Mouse (Mus musculus): ENCODE measurements at regions not wholly inside any gene's neighbourhood (a gene's known extent, or its start where the extent isn't known, plus 50 kb on each side); places are given as distances from the start of the nearest gene placed in this dataset.
A peak's percentile ranks its signal among the peaks of the same experiment; 100 is the strongest.

DNA sequence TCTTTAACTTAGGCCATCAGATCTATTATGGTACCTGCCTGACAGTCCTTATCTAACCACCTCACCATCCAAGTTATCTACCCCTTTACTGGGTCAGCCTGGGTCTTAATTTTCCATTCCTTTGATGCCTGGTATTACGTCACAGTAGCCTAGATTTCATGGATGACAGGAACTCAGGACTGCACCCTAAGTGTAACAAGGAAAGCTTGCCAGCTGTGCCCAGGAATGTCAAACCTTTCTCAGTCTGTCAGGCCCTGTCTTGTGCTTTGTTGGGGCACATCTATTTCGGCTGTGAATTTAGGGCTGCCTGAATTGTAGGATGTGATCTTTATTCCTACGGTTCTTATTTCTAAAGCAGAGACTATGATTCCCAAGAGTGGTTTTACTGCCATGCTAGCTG, 94.6 kb upstream of the Arhgap5 start:
- Histone ChIP-seq H3K9ac (no peak overlapping the region), H3K4me3 (no peak overlapping the region), H3K27me3 (replicated peaks) (no peaks in the 10 kb centered on the region), H3K4me1 (no peaks in the 10 kb centered on the region), H3K36me3 (no peaks in the 10 kb centered on the region), H3K9me3 (replicated peaks) (no peaks in the 10 kb centered on the region), H3K4me2 (no peak overlapping the region), H3K27ac (no peak overlapping the region)
- ATAC-seq: no peak
- 74% methylated on average over 3 of the region's 3 CpGs for WGBS (ENCODE audit: insufficient replicate concordance)

DNA sequence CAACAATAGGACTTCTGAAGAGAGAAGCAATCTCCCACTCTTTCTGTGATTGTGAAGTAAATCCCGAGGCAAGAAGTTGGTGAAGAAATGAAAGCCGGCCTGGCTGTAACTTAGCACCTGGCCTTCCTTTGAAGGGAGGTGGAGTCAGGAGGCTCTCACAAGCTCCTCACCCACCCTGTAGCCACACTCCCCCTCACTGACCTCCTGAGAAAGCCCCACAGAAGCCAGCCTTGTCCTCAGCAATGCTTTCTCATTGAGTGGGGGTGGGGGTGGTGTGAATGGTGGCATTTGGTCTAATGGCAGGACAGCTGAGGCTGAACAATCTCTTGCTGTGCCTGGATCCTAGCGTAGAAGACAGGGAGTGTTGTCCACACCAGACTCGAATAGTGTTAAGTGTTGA, 91.6 kb upstream of the Arhgap5 start:
- Histone ChIP-seq H3K4me2 (no peak overlapping the region), H3K36me3 (no peaks in the 10 kb centered on the region), H3K9ac (no peak overlapping the region), H3K4me3 (no peak overlapping the region), H3K27me3 (replicated peaks) (no peaks in the 10 kb centered on the region), H3K4me1 (no peaks in the 10 kb centered on the region), H3K27ac (no peak overlapping the region), H3K9me3 (replicated peaks) (no peaks in the 10 kb centered on the region)
- ATAC-seq: no peak
- WGBS (ENCODE audit: insufficient replicate concordance): 64% methylated on average over 4 of the region's 4 CpGs

DNA sequence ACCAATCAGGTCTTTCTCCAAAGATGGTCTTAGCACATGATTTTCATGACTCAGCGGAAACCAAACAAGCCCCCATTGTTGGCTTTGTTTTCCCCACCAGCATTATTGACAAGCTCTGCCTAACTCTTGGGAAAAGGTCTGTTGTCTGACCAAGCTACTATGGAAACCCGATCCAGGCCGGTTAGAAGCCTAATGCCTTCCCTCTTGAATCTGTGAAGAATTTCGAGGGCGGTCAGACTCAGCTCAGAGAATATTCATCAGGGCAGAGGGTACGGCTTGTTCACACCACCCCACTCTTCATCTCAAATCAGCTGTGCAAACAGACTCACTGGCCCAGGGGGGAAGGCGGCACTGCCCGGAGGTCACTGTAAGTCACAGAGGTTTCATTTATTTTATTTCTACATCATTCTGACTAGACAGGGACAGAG, 90.7 kb upstream of the Arhgap5 start:
- no peak overlapping the region for H3K27ac ChIP-seq
- no peaks in the 10 kb centered on the region for H3K36me3 ChIP-seq
- H3K4me1 ChIP-seq: no peaks in the 10 kb centered on the region
- no peak overlapping the region for H3K4me3 ChIP-seq
- H3K9ac ChIP-seq: no peak overlapping the region
- no peak for ATAC-seq
- 0 out of 2 replicates have a peak overlapping the region, but pooled peaks have one; percentile 12 for H3K4me2 ChIP-seq
- WGBS (ENCODE audit: insufficient replicate concordance): 61% methylated on average over 8 of the region's 8 CpGs
- H3K9me3 ChIP-seq (replicated peaks): no peaks in the 10 kb centered on the region
- no peaks in the 10 kb centered on the region for H3K27me3 ChIP-seq (replicated peaks)

GRCm38 (mm10) chr12:52422729-52423128, 81.0 kb upstream of the Arhgap5 start:
- no peak overlapping the region for H3K4me2 ChIP-seq
- H3K27ac ChIP-seq: no peak overlapping the region
- ATAC-seq: no peak
- H3K4me3 ChIP-seq: no peak overlapping the region
- H3K27me3 ChIP-seq (replicated peaks): no peaks in the 10 kb centered on the region
- no peak overlapping the region for H3K9ac ChIP-seq
- H3K4me1 ChIP-seq: no peaks in the 10 kb centered on the region
- no peaks in the 10 kb centered on the region for H3K36me3 ChIP-seq
- H3K9me3 ChIP-seq (replicated peaks): no peaks in the 10 kb centered on the region
- 70% methylated on average over 1 of the region's 1 CpGs for WGBS (ENCODE audit: insufficient replicate concordance)

GRCm38 (mm10) chr12:52424336-52425034, 79.3 kb upstream of the Arhgap5 start:
- ATAC-seq: no peak
- Histone ChIP-seq H3K9me3 (replicated peaks) (no peaks in the 10 kb centered on the region), H3K4me2 (no peak overlapping the region), H3K36me3 (no peaks in the 10 kb centered on the region), H3K4me1 (no peaks in the 10 kb centered on the region), H3K27me3 (replicated peaks) (no peaks in the 10 kb centered on the region), H3K27ac (no peak overlapping the region), H3K9ac (no peak overlapping the region), H3K4me3 (no peak overlapping the region)
- 70% methylated on average over 3 of the region's 3 CpGs for WGBS (ENCODE audit: insufficient replicate concordance)

- H3K36me3 ChIP-seq: no peaks in the 10 kb centered on the region
- H3K27me3 ChIP-seq (replicated peaks): no peaks in the 10 kb centered on the region
- H3K4me2 ChIP-seq: no peak overlapping the region
- ATAC-seq: no peak
- H3K9me3 ChIP-seq (replicated peaks): no peaks in the 10 kb centered on the region
- 75% methylated on average over 5 of the region's 5 CpGs for WGBS (ENCODE audit: insufficient replicate concordance)
- H3K4me3 ChIP-seq: no peak overlapping the region
- H3K4me1 ChIP-seq: no peaks in the 10 kb centered on the region
- no peak overlapping the region for H3K9ac ChIP-seq
- H3K27ac ChIP-seq: no peak overlapping the region
Observed at GRCm38 (mm10) chr12:52429935-52430334, 73.8 kb upstream of the Arhgap5 start.

- H3K27me3 ChIP-seq (replicated peaks): no peaks in the 10 kb centered on the region
- H3K9ac ChIP-seq: no peak overlapping the region
- H3K4me2 ChIP-seq: no peak overlapping the region
- 71% methylated on average over 3 of the region's 3 CpGs for WGBS (ENCODE audit: insufficient replicate concordance)
- no peaks in the 10 kb centered on the region for H3K36me3 ChIP-seq
- no peaks in the 10 kb centered on the region for H3K4me1 ChIP-seq
- ATAC-seq: no peak
- H3K9me3 ChIP-seq (replicated peaks): no peaks in the 10 kb centered on the region
- no peak overlapping the region for H3K4me3 ChIP-seq
- no peak overlapping the region for H3K27ac ChIP-seq
Observed at GRCm38 (mm10) chr12:52431933-52432332, 71.8 kb upstream of the Arhgap5 start.

GRCm38 (mm10) chr12:52434021-52434420, 69.8 kb upstream of the Arhgap5 start:
- no peaks in the 10 kb centered on the region for H3K36me3 ChIP-seq

DNA sequence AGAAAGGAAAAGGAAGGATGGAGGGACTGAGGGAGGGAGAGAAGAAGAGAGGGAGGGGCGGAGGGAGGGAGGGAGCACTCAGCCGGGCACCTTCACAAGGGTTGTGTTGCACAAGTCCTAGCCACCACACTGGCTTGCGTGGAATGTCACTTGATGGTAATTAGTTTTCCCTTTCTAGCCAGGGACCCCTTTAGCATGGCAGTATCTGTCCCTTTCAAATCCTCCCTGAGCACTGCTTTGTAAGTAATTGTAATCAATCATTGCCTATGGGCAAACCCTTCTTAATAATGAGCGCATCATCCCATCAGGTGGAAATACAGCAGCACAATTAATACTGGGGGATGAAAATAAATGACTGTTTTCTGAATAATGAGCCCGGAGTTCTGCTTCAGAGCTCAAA, 68.5 kb upstream of the Arhgap5 start:
- no peaks in the 10 kb centered on the region for H3K4me1 ChIP-seq
- no peak overlapping the region for H3K27ac ChIP-seq
- no peaks in the 10 kb centered on the region for H3K9me3 ChIP-seq (replicated peaks)
- WGBS (ENCODE audit: insufficient replicate concordance): 72% methylated on average over 5 of the region's 5 CpGs
- H3K27me3 ChIP-seq (replicated peaks): no peaks in the 10 kb centered on the region
- H3K4me3 ChIP-seq: no peak overlapping the region
- no peaks in the 10 kb centered on the region for H3K36me3 ChIP-seq
- no peak overlapping the region for H3K9ac ChIP-seq
- H3K4me2 ChIP-seq: no peak overlapping the region
- ATAC-seq: no peak

More at GRCm38 (mm10) chr12:52434021-52434420, 69.8 kb upstream of the Arhgap5 start:
- no peak overlapping the region for H3K9ac ChIP-seq
- H3K27ac ChIP-seq: no peak overlapping the region
- no peak overlapping the region for H3K4me3 ChIP-seq
- ATAC-seq: no peak
- H3K9me3 ChIP-seq (replicated peaks): no peaks in the 10 kb centered on the region
- WGBS (ENCODE audit: insufficient replicate concordance): 46% methylated on average over 2 of the region's 2 CpGs
- no peaks in the 10 kb centered on the region for H3K27me3 ChIP-seq (replicated peaks)
- no peak overlapping the region for H3K4me2 ChIP-seq
- no peaks in the 10 kb centered on the region for H3K4me1 ChIP-seq

DNA sequence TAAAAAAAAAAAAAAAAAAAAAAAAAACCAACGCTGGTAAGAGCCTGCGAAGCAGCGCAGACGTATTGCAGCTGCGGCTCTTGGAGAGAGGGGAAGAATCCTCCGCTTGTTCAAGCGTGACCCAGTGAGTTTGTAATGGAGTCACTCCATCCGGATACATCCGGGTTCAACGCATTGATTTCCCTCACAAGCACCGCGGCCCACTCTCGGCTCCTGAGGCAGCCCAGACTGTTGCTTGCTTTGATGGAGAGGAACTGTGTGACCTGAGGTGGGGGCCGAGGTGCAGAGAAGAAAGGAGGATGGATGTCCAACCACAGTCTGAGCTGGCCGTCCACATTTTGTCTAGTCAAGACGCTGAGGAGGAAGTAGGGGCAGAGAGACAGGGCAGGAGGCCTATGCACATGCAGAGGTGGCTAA, 68.0 kb upstream of the Arhgap5 start:
- no peak overlapping the region for H3K27ac ChIP-seq
- WGBS (ENCODE audit: insufficient replicate concordance): 77% methylated on average over 16 of the region's 16 CpGs
- H3K27me3 ChIP-seq (replicated peaks): no peaks in the 10 kb centered on the region
- H3K4me3 ChIP-seq: no peak overlapping the region
- no peak overlapping the region for H3K9ac ChIP-seq
- H3K9me3 ChIP-seq (replicated peaks): no peaks in the 10 kb centered on the region
- ATAC-seq: no peak
- H3K4me2 ChIP-seq: no peak overlapping the region
- no peaks in the 10 kb centered on the region for H3K4me1 ChIP-seq
- H3K36me3 ChIP-seq: no peaks in the 10 kb centered on the region

DNA sequence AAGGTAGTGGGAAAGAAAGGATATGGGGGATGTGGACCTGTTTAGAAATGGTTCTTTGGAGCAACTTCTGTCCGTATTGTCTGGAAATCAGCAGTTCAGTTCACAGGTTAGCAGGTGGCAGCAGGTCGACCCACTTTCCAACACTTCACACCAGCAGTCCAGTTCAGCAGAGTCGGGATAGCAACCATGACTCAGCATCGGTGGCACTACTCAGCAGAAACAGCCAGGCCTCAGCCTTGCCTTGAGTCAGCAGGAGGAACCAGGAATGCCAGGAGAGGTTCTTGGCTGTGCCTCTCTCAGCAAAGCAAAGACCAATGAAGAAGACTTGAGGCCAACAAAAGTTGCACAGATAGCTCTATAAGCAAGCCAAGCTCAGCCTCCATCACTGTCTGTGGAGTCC, 66.8 kb upstream of the Arhgap5 start:
- Histone ChIP-seq H3K27ac (no peak overlapping the region), H3K4me3 (no peak overlapping the region), H3K36me3 (no peaks in the 10 kb centered on the region), H3K9me3 (replicated peaks) (no peaks in the 10 kb centered on the region), H3K4me2 (no peak overlapping the region), H3K27me3 (replicated peaks) (no peaks in the 10 kb centered on the region), H3K9ac (no peak overlapping the region), H3K4me1 (no peaks in the 10 kb centered on the region)
- 61% methylated on average over 4 of the region's 4 CpGs for WGBS (ENCODE audit: insufficient replicate concordance)
- ATAC-seq: no peak

DNA sequence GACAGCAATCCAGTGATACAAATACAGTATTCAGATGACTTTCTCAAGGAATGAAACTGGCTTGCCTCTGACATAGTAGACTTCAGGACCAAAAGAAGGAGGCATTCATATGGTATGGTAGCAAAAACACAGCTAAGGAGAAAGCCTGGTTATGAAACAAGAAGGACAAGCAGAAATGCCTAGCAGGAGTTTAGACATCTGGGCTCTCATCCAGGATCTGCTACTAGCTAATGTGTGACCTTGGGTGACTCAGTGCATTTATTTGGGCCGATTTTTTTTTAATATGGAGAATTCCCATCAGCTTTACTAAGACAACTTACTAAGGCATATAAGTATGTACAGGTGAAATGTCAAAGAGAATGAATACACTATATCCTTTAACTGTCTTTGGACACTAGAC, 64.5 kb upstream of the Arhgap5 start:
- H3K27ac ChIP-seq: no peak overlapping the region
- H3K9me3 ChIP-seq (replicated peaks): no peaks in the 10 kb centered on the region
- WGBS (ENCODE audit: insufficient replicate concordance): 50% methylated on average over 1 of the region's 1 CpGs
- H3K4me1 ChIP-seq: no peaks in the 10 kb centered on the region
- H3K27me3 ChIP-seq (replicated peaks): no peaks in the 10 kb centered on the region
- no peak for ATAC-seq
- no peak overlapping the region for H3K4me3 ChIP-seq
- H3K36me3 ChIP-seq: no peaks in the 10 kb centered on the region
- no peak overlapping the region for H3K9ac ChIP-seq
- H3K4me2 ChIP-seq: no peak overlapping the region

DNA sequence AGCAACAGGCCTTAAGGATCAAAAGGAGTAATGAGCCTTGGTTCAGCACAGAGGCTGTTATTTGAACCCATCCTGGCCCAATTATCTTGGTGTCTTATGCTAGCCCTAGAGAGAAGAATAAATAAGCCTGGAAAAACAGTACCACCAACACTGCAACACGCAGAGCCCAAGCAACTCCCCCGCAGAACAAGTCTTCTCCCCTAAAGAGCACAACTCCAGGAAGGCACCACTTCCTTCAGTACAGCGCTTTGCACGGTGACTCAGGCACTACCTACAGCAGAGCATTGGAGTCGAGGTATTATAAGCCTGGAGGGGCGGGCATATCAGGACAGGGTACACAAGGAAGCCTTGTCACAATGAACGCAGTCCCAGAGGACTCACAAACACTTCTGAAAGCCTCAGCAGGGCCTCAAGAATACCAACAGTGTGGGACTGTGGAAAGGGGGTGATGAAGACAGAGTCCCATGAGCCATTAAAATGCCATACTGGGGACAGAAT, 62.9 kb upstream of the Arhgap5 start:
- no peak for ATAC-seq
- no peaks in the 10 kb centered on the region for H3K4me1 ChIP-seq
- no peaks in the 10 kb centered on the region for H3K9me3 ChIP-seq (replicated peaks)
- no peak overlapping the region for H3K27ac ChIP-seq
- no peaks in the 10 kb centered on the region for H3K36me3 ChIP-seq
- H3K4me3 ChIP-seq: no peak overlapping the region
- 57% methylated on average over 7 of the region's 7 CpGs for WGBS (ENCODE audit: insufficient replicate concordance)
- no peak overlapping the region for H3K9ac ChIP-seq
- H3K4me2 ChIP-seq: no peak overlapping the region
- no peaks in the 10 kb centered on the region for H3K27me3 ChIP-seq (replicated peaks)
